Mouse (Mus musculus): Measurements from ENCODE around the gene Npepps.
"Not testable (repeated sequence)": the region's sequence is repeated elsewhere in the genome, so short reads cannot be mapped to it uniquely, and the experiment has no call there.

Npepps gene

GRCm38 (mm10) chr11:97228985-97229384 lies 51.5 kb downstream of the Npepps start:
- no peak for DNase-seq

GRCm38 (mm10) chr11:97226131-97226530 lies 54.3 kb downstream of the Npepps start:
- no peak for DNase-seq

- no peak for DNase-seq
Observed at GRCm38 (mm10) chr11:97223485-97223884, 57.0 kb downstream of the Npepps start.

GRCm38 (mm10) chr11:97221611-97222010 lies 58.8 kb downstream of the Npepps start:
- no peak for DNase-seq

GRCm38 (mm10) chr11:97220211-97220610 lies 60.2 kb downstream of the Npepps start:
- DNase-seq, result no peak

- DNase-seq, result peak; percentile 8
Observed at GRCm38 (mm10) chr11:97214411-97214810, 66.0 kb downstream of the Npepps start.

GRCm38 (mm10) chr11:97210728-97211400 lies 69.6 kb downstream of the Npepps start:
- peak; percentile 35 for DNase-seq

GRCm38 (mm10) chr11:97207011-97207422 lies 73.4 kb downstream of the Npepps start:
- DNase-seq, result no peak

- no peak for DNase-seq
Observed at GRCm38 (mm10) chr11:97199519-97199918, 80.9 kb downstream of the Npepps start.

GRCm38 (mm10) chr11:97198601-97199000 lies 81.8 kb downstream of the Npepps start:
- peak; percentile 71 for DNase-seq

GRCm38 (mm10) chr11:97197021-97197420 lies 83.4 kb downstream of the Npepps start:
- DNase-seq, result no peak

GRCm38 (mm10) chr11:97196541-97196940 lies 83.9 kb downstream of the Npepps start:
- DNase-seq, result peak; percentile 23

GRCm38 (mm10) chr11:97192621-97192951 lies 87.9 kb downstream of the Npepps start:
- no peak for DNase-seq

- no peak for DNase-seq
Observed at GRCm38 (mm10) chr11:97191915-97192620, 88.4 kb downstream of the Npepps start.

- DNase-seq, result no peak
Observed at GRCm38 (mm10) chr11:97190992-97191391, 89.4 kb downstream of the Npepps start.

- DNase-seq, result not testable (repeated sequence)
Observed at GRCm38 (mm10) chr11:97189645-97190044, 90.8 kb downstream of the Npepps start.

- DNase-seq, result no peak
Observed at GRCm38 (mm10) chr11:97189231-97189630, 91.2 kb downstream of the Npepps start.

- no peak for DNase-seq
Observed at GRCm38 (mm10) chr11:97188643-97188955, 91.8 kb downstream of the Npepps start.

GRCm38 (mm10) chr11:97187764-97188642 lies 92.4 kb downstream of the Npepps start, which contains the start of gene Kpnb1:
Gene Kpnb1 (minus strand): TSS chr11:97187881.
- peak; percentile 96 for DNase-seq

GRCm38 (mm10) chr11:97186947-97187763 lies 93.3 kb downstream of the Npepps start:
- peak; percentile 96 for DNase-seq

- DNase-seq, result no peak
Observed at GRCm38 (mm10) chr11:97185704-97186614, 94.5 kb downstream of the Npepps start.

GRCm38 (mm10) chr11:97184875-97185274 lies 95.6 kb downstream of the Npepps start:
- DNase-seq, result no peak

All from kidney, adult 18-20 months (tissue).